Comparison of ENCODE assay signal across 22 mouse cellular contexts in the genomic region with DNA sequence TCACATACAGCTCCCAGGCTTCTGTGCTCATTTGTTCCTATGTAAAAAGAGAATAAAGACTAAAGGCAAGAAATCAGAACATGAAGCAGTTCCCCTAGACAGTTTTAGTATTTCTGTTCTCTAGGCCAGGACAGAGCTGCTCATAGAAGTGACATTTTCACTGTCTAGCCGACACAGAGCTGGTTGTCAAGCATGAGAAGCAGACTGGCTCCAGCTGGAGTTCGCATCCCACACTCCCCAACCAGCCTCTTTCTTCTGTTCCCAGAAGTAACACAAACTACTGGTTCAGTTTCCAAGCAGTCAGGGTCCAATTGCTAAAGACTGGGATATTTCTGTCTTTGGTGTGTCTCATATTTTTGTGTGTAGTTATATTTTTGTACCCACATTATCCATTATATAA.
DNase-seq lines count a peak whose midpoint lies in the region; ATAC-seq and TF ChIP-seq lines count a peak whose summit lies in the region.
"Had no signal": no experiment of that assay in that cellular context is flagged by ENCODE, and none has a peak within 500 bp of the region (broad histone marks: within the 10 kb centered on the region; RNA-seq: fewer than 3 reads in every experiment).

No protein-coding gene starts in this region.

- no peak overlapping the region for H3K9ac ChIP-seq in kidney, postnatal 0 days (ENCODE audit: low read depth, low read length)
- H3K9ac ChIP-seq in lung, embryonic 16.5 days (ENCODE audit: low read length) = no peak overlapping the region
- H3K9ac ChIP-seq: embryonic facial prominence, embryonic 12.5 days; forebrain, embryonic 13.5 days; heart, embryonic 15.5 days; hindbrain, embryonic 13.5 days; limb, embryonic 13.5 days; liver, embryonic 12.5 days had no signal

- no peaks in the 10 kb centered on the region for H3K27me3 ChIP-seq in kidney, postnatal 0 days (ENCODE audit: insufficient read depth, low read length)
- H3K27me3 ChIP-seq in kidney, adult 2 months (replicated peaks; ENCODE audit: control insufficient read depth, insufficient read depth, low read length) = no peaks in the 10 kb centered on the region
- no peaks in the 10 kb centered on the region for H3K27me3 ChIP-seq in lung, embryonic 16.5 days (ENCODE audit: control insufficient read depth, insufficient read depth, low read depth, low read length)
- H3K27me3 ChIP-seq: embryonic facial prominence, embryonic 12.5 days; heart, embryonic 15.5 days; hindbrain, embryonic 13.5 days; limb, embryonic 13.5 days; liver, embryonic 12.5 days had no signal

- DNase-seq in frontal cortex, postnatal 14 days (ENCODE audit: low spot score in 2 of 2) = no peak
- peak; percentile 52 for DNase-seq in kidney, postnatal 0 days (ENCODE audit: low spot score)
- no peak for DNase-seq in kidney, adult 2 months
- no peak for DNase-seq in lung, postnatal 25 days (ENCODE audit: low spot score)
- no peak for DNase-seq in gastrocnemius, postnatal 4 days (ENCODE audit: low spot score in 2 of 2)
- DNase-seq: adrenal gland, postnatal 10 days; cerebellum, adult 2 months; cerebellum, postnatal 25 days; gastrocnemius, adult 2 months; heart, postnatal 36 days; kidney, adult 11 months; midbrain, embryonic 14.5 days; right cerebral cortex, postnatal 25 days; thymus, postnatal 25 days had no signal

- H3K4me2 ChIP-seq in kidney, postnatal 0 days (ENCODE audit: low read length) = no peak overlapping the region
- H3K4me2 ChIP-seq in lung, embryonic 16.5 days (ENCODE audit: low read depth, low read length) = no peak overlapping the region
- H3K4me2 ChIP-seq: embryonic facial prominence, embryonic 12.5 days; forebrain, embryonic 13.5 days; heart, embryonic 15.5 days; hindbrain, embryonic 13.5 days; limb, embryonic 13.5 days; liver, embryonic 12.5 days had no signal

- 35% methylated on average over 2 of the region's 2 CpGs for WGBS in kidney, postnatal 0 days
- WGBS in kidney, adult 2 months = 44% methylated on average over 2 of the region's 2 CpGs
- WGBS in lung, embryonic 16.5 days = 35% methylated on average over 2 of the region's 2 CpGs

- no peaks in the 10 kb centered on the region for H3K36me3 ChIP-seq in kidney, postnatal 0 days (ENCODE audit: insufficient read depth, low read length)
- no peaks in the 10 kb centered on the region for H3K36me3 ChIP-seq in kidney, adult 2 months (ENCODE audit: control insufficient read depth, insufficient read depth, low read length)
- H3K36me3 ChIP-seq in lung, embryonic 16.5 days (ENCODE audit: control insufficient read depth, insufficient read depth, low read length) = no peaks in the 10 kb centered on the region
- H3K36me3 ChIP-seq: embryonic facial prominence, embryonic 12.5 days; heart, embryonic 15.5 days; hindbrain, embryonic 13.5 days; limb, embryonic 13.5 days; liver, embryonic 12.5 days had no signal

- no peaks in the 10 kb centered on the region for H3K4me1 ChIP-seq in kidney, postnatal 0 days (replicated peaks; ENCODE audit: insufficient read depth, low read length)
- H3K4me1 ChIP-seq in kidney, adult 2 months (ENCODE audit: control insufficient read depth, insufficient read depth, low read length) = no peaks in the 10 kb centered on the region; the same call in 1 of the 2 replicates
- no peaks in the 10 kb centered on the region for H3K4me1 ChIP-seq in lung, embryonic 16.5 days (replicated peaks; ENCODE audit: control insufficient read depth, insufficient read depth, low read length)
- H3K4me1 ChIP-seq: embryonic facial prominence, embryonic 12.5 days; forebrain, embryonic 13.5 days; heart, embryonic 15.5 days; hindbrain, embryonic 13.5 days; liver, embryonic 12.5 days had no signal

- no peak overlapping the region for H3K27ac ChIP-seq in kidney, postnatal 0 days
- H3K27ac ChIP-seq in kidney, adult 2 months (ENCODE audit: insufficient read depth, low read depth, low read length) = no peak overlapping the region
- no peak overlapping the region for H3K27ac ChIP-seq in lung, embryonic 16.5 days (ENCODE audit: low read length)
- H3K27ac ChIP-seq: embryonic facial prominence, embryonic 12.5 days; forebrain, embryonic 13.5 days; gastrocnemius, adult 2 months; heart, embryonic 15.5 days; hindbrain, embryonic 13.5 days; limb, embryonic 13.5 days; liver, embryonic 12.5 days had no signal

- TF ChIP-seq CTCF in kidney, postnatal 0 days (IDR thresholded peaks at IDR 0.05; ENCODE audit: low read depth) = no peak
- TF ChIP-seq CTCF in kidney, adult 2 months (conservative IDR thresholded peaks at IDR 0.05; ENCODE audit: insufficient read depth, insufficient read length, low read depth, low read length) = no peak

- peak; percentile 97 for ATAC-seq in frontal cortex, adult (ENCODE audit: low TSS enrichment)
- no peak for ATAC-seq in kidney, postnatal 0 days (replicated peaks; ENCODE audit: low FRiP score, low read depth)
- peak; percentile 81 for ATAC-seq in lung, embryonic 16.5 days (ENCODE audit: low read depth)
- ATAC-seq: forebrain, embryonic 13.5 days; liver, embryonic 12.5 days had no signal

- no peak overlapping the region for H3K4me3 ChIP-seq in kidney, postnatal 0 days (replicated peaks; ENCODE audit: low read depth, low read length)
- H3K4me3 ChIP-seq in kidney, adult 2 months (ENCODE audit: insufficient read depth, low read depth, low read length) = no peak overlapping the region
- H3K4me3 ChIP-seq in lung, embryonic 16.5 days (ENCODE audit: low read length) = no peak overlapping the region
- H3K4me3 ChIP-seq: embryonic facial prominence, embryonic 12.5 days; forebrain, embryonic 13.5 days; gastrocnemius, adult 2 months; heart, embryonic 15.5 days; hindbrain, embryonic 13.5 days; limb, embryonic 13.5 days; liver, embryonic 12.5 days had no signal

- TF ChIP-seq POLR2A in kidney, adult 2 months (IDR thresholded peaks at IDR 0.05; ENCODE audit: low read depth, low read length) = no peak

- no peaks in the 10 kb centered on the region; the same call in 1 of the 2 replicates for H3K9me3 ChIP-seq in kidney, postnatal 0 days (replicated peaks; ENCODE audit: low read length)
- no peaks in the 10 kb centered on the region; the same call in 1 of the 2 replicates for H3K9me3 ChIP-seq in lung, embryonic 16.5 days (ENCODE audit: control insufficient read depth, low read length)
- H3K9me3 ChIP-seq: embryonic facial prominence, embryonic 12.5 days; heart, embryonic 15.5 days; hindbrain, embryonic 13.5 days had no signal
